Mouse (Mus musculus) gastrocnemius, adult 18-20 months (tissue): ENCODE measurements around the gene Arel1. TPM values are rescaled to one million over a fixed set of nuclear protein-coding genes. Genes with fewer than 3 reads are reported as not detected.

ENCODE experiments used
- total RNA-seq, 2 experiments: library from RNA; stranded (reverse); gene quantifications; 2 replicates each; pipeline ENCODE4 v1.2.3; 2021

The Arel1 gene
- total RNA-seq, 2 experiments from 2014 or later = 25.5 to 29.4 TPM

Other genes with a start within 250 kb of the Arel1 start
- gene Npc2, start 197.7 kb downstream of the Arel1 start, total RNA-seq = 10 to 100 TPM; 14.8 to 15.8 TPM
- gene Isca2, start 197.6 kb downstream of the Arel1 start, total RNA-seq = 10 to 100 TPM; 46.8 to 48.2 TPM
- 1 to 10 TPM; 2.6 to 3.1 TPM for gene Ltbp2, start 94.4 kb downstream of the Arel1 start, total RNA-seq
- 10 to 100 TPM; 29.7 to 32.1 TPM for gene Fcf1, start within 50 bp of the Arel1 start, total RNA-seq
- 10 to 100 TPM; 14.4 to 16.4 TPM for gene Ylpm1, start 25.4 kb upstream of the Arel1 start, total RNA-seq
- gene Prox2, start 139.9 kb upstream of the Arel1 start, total RNA-seq = 1 to 10 TPM; 1.9 to 3.4 TPM
- 100 to 1,000 TPM; 263 to 288 TPM for gene Dlst, start 139.9 kb upstream of the Arel1 start, total RNA-seq
- gene Rps6kl1, start 180.4 kb upstream of the Arel1 start, total RNA-seq = under 1 TPM; 0.39 to 1.00 TPM
- 1 to 10 TPM; 1.7 to 1.8 TPM for gene Pgf, start 206.9 kb upstream of the Arel1 start, total RNA-seq
- gene Eif2b2, start 248.6 kb upstream of the Arel1 start, total RNA-seq = 10 to 100 TPM; 56.9 to 72.5 TPM